Mouse (Mus musculus) B cell, adult (primary cell): ENCODE data around the gene Wdr76. TPM values are rescaled to one million over a fixed set of nuclear protein-coding genes. Genes with fewer than 3 reads are reported as not detected.

Experiments
- total RNA-seq: library from RNA; stranded (reverse); gene quantifications from 4 replicates; pipeline ENCODE4 v1.2.4, GENCODE M21; 2023; ENCODE audit not compliant: inconsistent age

The Wdr76 gene
- 12.9 to 18.0 TPM (median 16.6 TPM) in 4 replicates for total RNA-seq

DNA sequence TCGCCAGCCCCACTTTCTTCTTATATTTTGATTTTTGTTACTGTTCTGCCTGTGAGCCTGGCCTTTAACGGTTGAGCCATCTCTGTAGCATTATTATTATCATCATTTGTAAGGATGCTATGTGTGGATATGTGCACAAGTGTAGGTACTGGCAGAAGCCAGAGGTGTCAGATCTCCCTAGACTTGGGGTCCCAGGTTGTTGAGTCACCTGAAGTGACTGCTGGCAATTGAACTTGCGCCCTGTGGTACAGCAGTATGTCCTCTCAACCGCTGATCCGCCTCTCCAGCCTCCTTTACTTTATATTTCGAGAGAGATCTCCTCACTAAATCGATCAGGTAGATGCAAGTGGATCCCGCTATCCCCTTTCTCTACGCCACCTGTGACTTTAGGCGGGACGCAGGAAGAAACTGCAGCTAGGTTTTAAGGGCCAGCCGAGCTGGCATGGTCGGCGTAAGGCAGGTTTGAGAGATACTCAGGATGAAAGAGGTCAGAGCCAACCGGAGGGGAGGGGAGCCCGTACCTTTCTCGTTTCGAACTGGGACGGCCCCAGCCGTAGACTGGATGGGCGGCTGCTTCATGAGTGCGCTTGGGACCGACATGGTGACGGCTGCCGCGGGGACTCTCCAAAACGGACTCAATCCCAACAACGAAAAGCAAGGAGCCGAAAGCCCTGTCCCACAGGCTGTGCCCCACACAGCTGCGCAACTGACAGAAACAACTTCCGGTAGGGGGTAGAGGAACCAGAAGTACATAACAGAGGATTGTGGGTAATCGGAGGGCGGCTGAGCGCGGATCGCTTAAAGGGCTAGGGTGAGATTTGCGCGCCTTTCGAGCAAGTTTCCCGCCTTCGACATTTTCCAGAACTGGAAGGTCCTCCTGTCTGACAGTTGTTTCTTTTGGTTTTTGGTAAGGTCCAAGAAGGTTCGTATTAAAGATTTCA lies at the start of gene Wdr76, which contains the start of gene Mfap1a:
TSS of gene Wdr76 (plus strand) at position 782 of the 941 bp plus-strand sequence.
TSS of gene Mfap1a (minus strand) at position 724 of the 941 bp plus-strand sequence.

DNA sequence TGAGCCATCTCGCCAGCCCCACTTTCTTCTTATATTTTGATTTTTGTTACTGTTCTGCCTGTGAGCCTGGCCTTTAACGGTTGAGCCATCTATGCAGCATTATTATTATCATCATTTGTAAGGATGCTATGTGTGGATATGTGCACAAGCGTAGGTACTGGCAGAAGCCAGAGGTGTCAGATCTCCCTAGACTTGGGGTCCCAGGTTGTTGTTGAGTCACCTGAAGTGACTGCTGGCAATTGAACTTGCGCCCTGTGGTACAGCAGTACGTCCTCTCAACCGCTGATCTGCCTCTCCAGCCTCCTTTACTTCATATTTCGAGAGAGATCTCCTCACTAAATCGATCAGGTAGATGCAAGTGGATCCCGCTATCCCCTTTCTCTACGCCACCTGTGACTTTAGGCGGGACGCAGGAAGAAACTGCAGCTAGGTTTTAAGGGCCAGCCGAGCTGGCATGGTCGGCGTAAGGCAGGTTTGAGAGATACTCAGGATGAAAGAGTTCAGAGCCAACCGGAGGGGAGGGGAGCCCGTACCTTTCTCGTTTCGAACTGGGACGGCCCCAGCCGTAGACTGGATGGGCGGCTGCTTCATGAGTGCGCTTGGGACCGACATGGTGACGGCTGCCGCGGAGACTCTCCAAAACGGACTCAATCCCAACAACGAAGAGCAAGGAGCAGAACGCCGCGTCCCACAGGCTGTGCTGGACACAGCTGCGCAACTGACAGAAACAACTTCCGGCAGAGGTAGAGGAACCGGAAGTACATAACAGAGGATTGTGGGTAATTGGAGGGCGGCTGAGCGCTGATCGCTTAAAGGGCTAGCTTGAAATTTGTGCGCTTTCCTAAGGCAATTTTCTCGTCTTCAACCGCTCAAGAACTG lies 33.0 kb upstream of the Wdr76 start, which contains the start of gene Mfap1b:
TSS of gene Mfap1b (minus strand) at position 767 of the 879 bp plus-strand sequence.

Other genes with a start within 250 kb of the Wdr76 start
- 80.7 to 99.9 TPM (median 95.7 TPM) in 4 replicates for gene Trp53bp1, start 235.3 kb upstream of the Wdr76 start, total RNA-seq
- gene Map1a, start 217.1 kb upstream of the Wdr76 start, total RNA-seq, result 0.06 to 0.61 TPM (median 0.11 TPM) in 4 replicates
- gene Ppip5k1, start 151.3 kb upstream of the Wdr76 start, total RNA-seq, result 25.8 to 32.5 TPM (median 27.5 TPM) in 4 replicates
- not detected in 4 replicates for gene Ckmt1, start 149.0 kb upstream of the Wdr76 start, total RNA-seq
- 0.09 TPM in 1 of 4 replicates, not detected in the others for gene Strc, start 119.6 kb upstream of the Wdr76 start, total RNA-seq
- 149 to 163 TPM (median 152 TPM) in 4 replicates for gene Pdia3, start 92.9 kb upstream of the Wdr76 start, total RNA-seq
- 2.7 to 2.9 TPM (median 2.7 TPM) in 4 replicates for gene Catsper2, start 92.9 kb upstream of the Wdr76 start, total RNA-seq
- 81.8 to 98.2 TPM (median 88.5 TPM) in 4 replicates for gene Ell3, start 62.4 kb upstream of the Wdr76 start, total RNA-seq
- 263 to 333 TPM (median 283 TPM) in 4 replicates for gene Serf2, start 57.5 kb upstream of the Wdr76 start, total RNA-seq
- 33.7 to 42.6 TPM (median 34.8 TPM) in 4 replicates for gene Hypk, start 53.4 kb upstream of the Wdr76 start, total RNA-seq
- gene Serinc4, start 49.9 kb upstream of the Wdr76 start, total RNA-seq, result 0.58 to 1.4 TPM (median 0.70 TPM) in 4 replicates
- gene Mfap1b, start 32.7 kb upstream of the Wdr76 start, total RNA-seq, result 44.1 to 51.4 TPM (median 47.3 TPM) in 4 replicates
- gene Mfap1a, start 58 bp upstream of the Wdr76 start, total RNA-seq, result 44.7 to 51.3 TPM (median 49.1 TPM) in 4 replicates